Mouse (Mus musculus): ENCODE results near the gene Trim2. TPM values are rescaled to one million over a fixed set of nuclear protein-coding genes. Genes with fewer than 3 reads are reported as not detected.

The Trim2 gene
- total RNA-seq, 2 experiments from 2014 or later = 6.1 to 9.3 TPM

GRCm38 (mm10) chr3:84262804-84263203 is 43.9 kb downstream of the Trim2 start:
- ATAC-seq (replicated peaks; ENCODE audit: low FRiP score, low TSS enrichment, poor library complexity, severe bottlenecking) = no peak

- ATAC-seq (replicated peaks; ENCODE audit: low FRiP score, low TSS enrichment, poor library complexity, severe bottlenecking) = no peak
These were observed 44.8 kb downstream of the Trim2 start for GRCm38 (mm10) chr3:84261863-84262262.

GRCm38 (mm10) chr3:84260837-84261236 is 45.8 kb downstream of the Trim2 start:
- ATAC-seq (replicated peaks; ENCODE audit: low FRiP score, low TSS enrichment, poor library complexity, severe bottlenecking) = no peak

- no peak for ATAC-seq (replicated peaks; ENCODE audit: low FRiP score, low TSS enrichment, poor library complexity, severe bottlenecking)
These were observed 46.6 kb downstream of the Trim2 start for GRCm38 (mm10) chr3:84260024-84260535.

- peak; percentile 35; the same call in 1 of the 2 replicates for ATAC-seq (replicated peaks; ENCODE audit: low FRiP score, low TSS enrichment, poor library complexity, severe bottlenecking)
These were observed 47.2 kb downstream of the Trim2 start for GRCm38 (mm10) chr3:84259281-84260023.

- peak; percentile 64 for ATAC-seq (replicated peaks; ENCODE audit: low FRiP score, low TSS enrichment, poor library complexity, severe bottlenecking)
These were observed 48.1 kb downstream of the Trim2 start for GRCm38 (mm10) chr3:84258518-84259031.

GRCm38 (mm10) chr3:84257989-84258517 is 48.6 kb downstream of the Trim2 start:
- ATAC-seq (replicated peaks; ENCODE audit: low FRiP score, low TSS enrichment, poor library complexity, severe bottlenecking) = no peak

GRCm38 (mm10) chr3:84254520-84254878 is 52.2 kb downstream of the Trim2 start:
- peak; percentile 58; the same call in 1 of the 2 replicates for ATAC-seq (replicated peaks; ENCODE audit: low FRiP score, low TSS enrichment, poor library complexity, severe bottlenecking)

- no peak for ATAC-seq (replicated peaks; ENCODE audit: low FRiP score, low TSS enrichment, poor library complexity, severe bottlenecking)
These were observed 52.8 kb downstream of the Trim2 start for GRCm38 (mm10) chr3:84253655-84254519.

- no peak for ATAC-seq (replicated peaks; ENCODE audit: low FRiP score, low TSS enrichment, poor library complexity, severe bottlenecking)
These were observed 53.7 kb downstream of the Trim2 start for GRCm38 (mm10) chr3:84252776-84253654.

- ATAC-seq (replicated peaks; ENCODE audit: low FRiP score, low TSS enrichment, poor library complexity, severe bottlenecking) = no peak
These were observed 55.0 kb downstream of the Trim2 start for GRCm38 (mm10) chr3:84251721-84252120.

- ATAC-seq (replicated peaks; ENCODE audit: low FRiP score, low TSS enrichment, poor library complexity, severe bottlenecking) = no peak
These were observed 56.4 kb downstream of the Trim2 start for GRCm38 (mm10) chr3:84250275-84250674.

- no peak for ATAC-seq (replicated peaks; ENCODE audit: low FRiP score, low TSS enrichment, poor library complexity, severe bottlenecking)
These were observed 58.9 kb downstream of the Trim2 start for GRCm38 (mm10) chr3:84247789-84248188.

GRCm38 (mm10) chr3:84246421-84246861 is 60.2 kb downstream of the Trim2 start:
- ATAC-seq (replicated peaks; ENCODE audit: low FRiP score, low TSS enrichment, poor library complexity, severe bottlenecking) = no peak

GRCm38 (mm10) chr3:84243116-84243515 is 63.6 kb downstream of the Trim2 start:
- no peak for ATAC-seq (replicated peaks; ENCODE audit: low FRiP score, low TSS enrichment, poor library complexity, severe bottlenecking)

- ATAC-seq (replicated peaks; ENCODE audit: low FRiP score, low TSS enrichment, poor library complexity, severe bottlenecking) = no peak
These were observed 64.2 kb downstream of the Trim2 start for GRCm38 (mm10) chr3:84242497-84242896.

GRCm38 (mm10) chr3:84241098-84241497 is 65.6 kb downstream of the Trim2 start:
- no peak for ATAC-seq (replicated peaks; ENCODE audit: low FRiP score, low TSS enrichment, poor library complexity, severe bottlenecking)

- no peak for ATAC-seq (replicated peaks; ENCODE audit: low FRiP score, low TSS enrichment, poor library complexity, severe bottlenecking)
These were observed 71.0 kb downstream of the Trim2 start for GRCm38 (mm10) chr3:84235420-84236304.
